Mouse (Mus musculus) cerebellum, adult 18-20 months (tissue): Measurements from ENCODE around the gene Cdca3.
"Not testable (repeated sequence)": the region's sequence is repeated elsewhere in the genome, so short reads cannot be mapped to it uniquely, and the experiment has no call there.

Source experiments
- DNase-seq, 2 experiments: peaks; one replicate each; pipeline ENCODE4 v3.0.0; 2021

The Cdca3 gene

GRCm38 (mm10) chr6:124828868-124829798 is at the start of gene Cdca3, which contains the start of gene Usp5:
Gene Cdca3, plus strand, starts transcription at chr6:124829547.
Gene Usp5, minus strand, starts transcription at chr6:124829484.
- DNase-seq, result peak; percentile 97 to 99

DNA sequence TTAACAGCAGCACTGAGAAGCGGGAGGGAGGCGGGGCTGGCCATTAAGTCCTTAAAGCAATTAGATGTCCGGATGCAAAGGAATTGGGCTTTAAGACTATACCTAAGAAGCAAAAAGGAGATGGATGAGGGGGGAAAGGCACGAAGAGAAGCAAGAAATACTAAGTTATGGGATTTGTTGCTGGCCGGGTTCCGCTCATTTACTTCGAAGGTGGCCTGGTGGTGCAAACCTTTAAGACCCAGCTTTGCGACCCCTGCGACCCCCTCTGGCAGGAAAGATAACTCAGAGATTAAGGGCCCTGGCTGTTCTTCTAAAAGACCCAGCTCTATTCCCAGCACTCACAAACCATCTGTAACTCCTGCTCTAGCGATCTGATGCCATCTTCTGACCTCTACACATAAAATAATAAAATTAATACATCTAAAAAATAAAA is 49.3 kb upstream of the Cdca3 start:
- DNase-seq, result no peak

GRCm38 (mm10) chr6:124780917-124781316 is 48.4 kb upstream of the Cdca3 start:
- DNase-seq, result peak in 1 of 2 experiments; percentile 0

GRCm38 (mm10) chr6:124782436-124782835 is 46.9 kb upstream of the Cdca3 start:
- DNase-seq, result peak; percentile 6 to 9

- DNase-seq, result peak; percentile 85 to 89
These were observed 42.5 kb upstream of the Cdca3 start for GRCm38 (mm10) chr6:124786756-124787420.

DNA sequence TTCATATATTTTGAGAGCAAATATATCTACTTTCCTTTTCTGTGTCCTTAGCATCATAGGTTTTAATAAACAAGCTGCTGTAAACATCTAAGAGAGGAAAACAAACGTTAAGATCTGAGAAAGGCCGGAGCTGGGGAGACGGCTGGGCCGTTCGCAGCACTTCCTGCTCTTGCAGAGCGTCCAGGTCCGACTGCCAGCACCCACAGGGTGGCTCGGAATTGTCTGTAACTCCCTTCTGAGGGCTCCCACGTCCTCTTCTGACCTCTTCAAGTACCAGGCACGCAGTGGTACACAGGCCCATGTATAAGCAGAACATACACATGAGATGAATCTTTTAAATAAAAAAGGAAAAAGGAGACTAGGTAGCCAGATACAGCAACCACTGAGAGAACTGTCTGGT is 41.6 kb upstream of the Cdca3 start:
- peak; percentile 41 to 47 for DNase-seq

DNA sequence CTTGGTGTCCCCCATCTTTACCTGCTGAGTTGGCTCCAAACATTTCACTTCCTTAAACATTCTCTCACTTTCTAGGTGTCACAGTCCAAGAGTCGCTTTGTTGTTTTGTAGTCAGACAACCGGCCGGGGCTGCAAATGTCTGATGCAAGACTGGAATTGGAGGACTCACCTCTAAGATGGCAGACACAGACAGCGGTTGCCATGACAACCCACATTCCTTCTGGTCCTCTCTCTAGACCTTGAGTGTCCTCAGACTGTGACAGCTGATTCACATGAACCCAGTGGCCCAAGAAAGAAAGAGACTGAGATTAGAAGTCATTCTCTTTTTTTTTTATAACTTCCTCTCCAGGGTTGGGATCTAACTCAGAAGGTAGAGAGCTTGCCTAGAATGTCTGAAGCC is 39.8 kb upstream of the Cdca3 start:
- peak in 1 of 2 experiments; percentile 1 for DNase-seq

DNA sequence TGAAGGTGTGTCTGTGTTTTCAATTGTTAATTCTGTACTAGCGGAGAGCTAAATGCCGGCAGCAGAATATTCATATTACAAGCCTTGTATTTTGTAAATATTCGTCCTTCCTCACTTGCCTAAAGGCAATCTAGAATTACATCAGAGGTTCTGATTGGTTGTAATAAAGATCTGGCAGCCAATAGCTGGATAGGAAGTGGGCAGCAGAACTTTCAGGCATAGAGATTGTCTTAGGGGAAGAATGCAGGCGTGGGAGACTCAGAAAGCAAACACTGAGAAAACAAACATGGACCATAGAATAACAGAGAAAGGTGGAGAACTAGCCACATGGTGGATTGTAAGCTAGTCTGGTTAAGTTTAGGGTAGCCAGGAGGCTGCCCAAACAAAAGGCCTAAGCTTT is 39.2 kb upstream of the Cdca3 start:
- no peak for DNase-seq

- DNase-seq, result no peak
These were observed 37.4 kb upstream of the Cdca3 start for GRCm38 (mm10) chr6:124791911-124792310.

DNA sequence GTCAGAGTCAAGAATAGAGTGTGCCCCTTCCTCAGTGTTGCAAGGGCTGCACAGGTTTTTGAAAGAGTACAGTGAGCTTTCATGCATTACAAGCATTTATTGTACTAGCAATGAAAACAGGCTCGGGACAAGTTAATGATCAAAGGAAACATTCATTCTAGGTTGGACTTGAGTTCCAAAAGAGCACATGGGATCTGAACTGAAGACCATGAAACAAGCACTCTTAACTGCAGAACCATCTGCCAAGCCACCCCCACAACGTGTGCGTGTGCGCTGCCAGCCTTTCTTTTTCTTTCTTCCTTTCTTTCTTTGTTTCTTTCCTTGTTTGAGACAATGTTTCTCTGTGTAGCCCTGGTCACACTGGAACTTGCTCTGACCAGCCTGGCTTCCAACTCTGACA is 33.6 kb upstream of the Cdca3 start:
- no peak for DNase-seq

DNA sequence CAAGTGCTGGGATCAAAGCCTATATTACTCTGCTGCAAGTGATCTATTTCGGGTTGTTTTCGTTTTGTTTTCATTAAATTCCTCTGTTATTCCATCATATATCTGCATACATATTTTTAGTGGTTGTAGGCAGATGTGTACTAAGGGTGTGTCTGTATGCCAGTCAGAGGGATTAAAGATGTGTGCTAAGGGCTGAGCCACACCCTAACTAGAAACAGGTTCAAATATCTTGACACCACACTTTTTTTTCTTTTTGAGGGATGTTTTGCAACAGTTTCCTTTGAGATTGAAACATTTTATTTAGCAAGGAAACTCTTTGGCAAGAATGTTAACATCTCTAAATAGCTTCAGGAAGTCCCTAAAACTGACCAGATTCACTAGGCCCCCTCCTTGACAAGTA is 33.1 kb upstream of the Cdca3 start:
- no peak for DNase-seq

GRCm38 (mm10) chr6:124802400-124802799 is 26.9 kb upstream of the Cdca3 start:
- DNase-seq, result not testable (repeated sequence)

GRCm38 (mm10) chr6:124803061-124803460 is 26.3 kb upstream of the Cdca3 start:
- DNase-seq, result peak in 1 of 2 experiments; percentile 0

DNA sequence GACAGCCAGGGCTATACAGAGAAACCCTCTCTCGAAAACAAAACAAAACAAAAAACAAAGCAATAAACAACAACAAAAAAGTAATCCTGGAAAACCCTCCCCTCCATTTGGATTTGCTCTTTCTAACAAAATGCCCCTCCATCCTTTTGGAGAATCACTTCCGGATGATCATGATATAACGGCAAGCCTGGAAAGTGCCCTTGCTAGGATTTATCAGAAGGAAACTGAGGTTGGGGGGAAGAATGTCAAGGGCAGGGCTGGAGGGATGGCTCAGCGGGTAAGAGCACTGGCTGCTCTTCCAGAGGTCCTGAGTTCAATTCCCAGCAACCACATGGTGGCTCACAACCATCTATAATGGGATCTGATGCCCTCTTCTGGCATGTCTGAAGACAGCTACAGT is 25.7 kb upstream of the Cdca3 start:
- DNase-seq, result not testable (repeated sequence)

DNA sequence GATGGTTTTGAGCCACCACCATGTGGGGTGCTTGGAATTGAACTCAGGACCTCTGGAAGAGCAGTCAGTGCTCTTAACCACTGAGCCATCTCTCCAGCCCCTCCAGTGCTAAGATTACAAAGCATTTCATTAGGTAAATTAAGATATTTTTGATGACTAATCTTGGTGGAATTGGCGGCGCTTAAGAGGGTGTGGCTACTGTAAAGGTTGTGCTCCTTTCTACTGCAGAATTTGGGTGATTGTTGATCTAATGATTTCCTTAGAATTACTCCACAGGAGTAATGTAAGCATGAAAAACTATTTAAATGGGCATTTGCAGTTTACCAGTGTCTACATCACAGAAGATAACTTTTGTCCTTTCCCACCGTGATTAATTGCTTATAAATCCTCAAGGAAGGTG is 25.0 kb upstream of the Cdca3 start:
- DNase-seq, result peak in 1 of 2 experiments; percentile 0

GRCm38 (mm10) chr6:124805341-124806321 is 23.7 kb upstream of the Cdca3 start:
- peak; percentile 92 to 93 for DNase-seq

GRCm38 (mm10) chr6:124806446-124807140 is 22.8 kb upstream of the Cdca3 start:
- DNase-seq, result peak; percentile 11 to 23

- DNase-seq, result peak; percentile 3 to 21
These were observed 22.0 kb upstream of the Cdca3 start for GRCm38 (mm10) chr6:124807366-124807765.

- DNase-seq, result peak in 1 of 2 experiments; percentile 3
These were observed 21.4 kb upstream of the Cdca3 start for GRCm38 (mm10) chr6:124807986-124808357.

GRCm38 (mm10) chr6:124808358-124809012 is 20.9 kb upstream of the Cdca3 start, which contains the start of gene Spsb2:
Gene Spsb2, plus strand, starts transcription at chr6:124808661.
- DNase-seq, result peak; percentile 58 to 66
